Mouse (Mus musculus): ENCODE measurements at regions not wholly inside any gene's neighbourhood (a gene's known extent, or its start where the extent isn't known, plus 50 kb on each side); places are given as distances from the start of the nearest gene placed in this dataset.

- no peak for DNase-seq (ENCODE audit: low spot score in 2 of 2)
Observed at GRCm38 (mm10) chr6:116896132-116896630, 179.5 kb upstream of the Tmem72 start.

- DNase-seq (ENCODE audit: low spot score in 2 of 2), result no peak
Observed at GRCm38 (mm10) chr6:116901816-116902215, 185.1 kb upstream of the Tmem72 start.

DNA sequence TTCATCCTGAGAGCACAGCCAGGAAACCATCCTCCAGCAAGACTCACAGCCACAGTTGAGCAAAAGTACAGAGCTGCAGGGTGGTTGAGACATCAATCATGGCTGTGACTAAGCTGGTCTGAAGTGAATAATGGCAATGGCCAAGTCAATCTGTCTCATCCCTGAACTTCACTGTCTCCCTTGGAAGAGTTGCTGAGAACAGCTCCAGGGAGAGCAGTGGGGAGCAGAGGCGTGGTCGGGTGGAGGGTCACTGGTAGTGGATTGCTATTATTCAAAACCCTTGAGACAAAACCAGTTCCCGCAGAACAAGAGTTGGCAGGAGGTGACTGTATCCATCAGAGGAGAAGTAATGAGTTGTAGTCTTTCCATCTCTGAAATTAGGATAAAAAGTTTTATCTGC, 185.7 kb upstream of the Tmem72 start:
- DNase-seq (ENCODE audit: low spot score in 2 of 2), result no peak

DNA sequence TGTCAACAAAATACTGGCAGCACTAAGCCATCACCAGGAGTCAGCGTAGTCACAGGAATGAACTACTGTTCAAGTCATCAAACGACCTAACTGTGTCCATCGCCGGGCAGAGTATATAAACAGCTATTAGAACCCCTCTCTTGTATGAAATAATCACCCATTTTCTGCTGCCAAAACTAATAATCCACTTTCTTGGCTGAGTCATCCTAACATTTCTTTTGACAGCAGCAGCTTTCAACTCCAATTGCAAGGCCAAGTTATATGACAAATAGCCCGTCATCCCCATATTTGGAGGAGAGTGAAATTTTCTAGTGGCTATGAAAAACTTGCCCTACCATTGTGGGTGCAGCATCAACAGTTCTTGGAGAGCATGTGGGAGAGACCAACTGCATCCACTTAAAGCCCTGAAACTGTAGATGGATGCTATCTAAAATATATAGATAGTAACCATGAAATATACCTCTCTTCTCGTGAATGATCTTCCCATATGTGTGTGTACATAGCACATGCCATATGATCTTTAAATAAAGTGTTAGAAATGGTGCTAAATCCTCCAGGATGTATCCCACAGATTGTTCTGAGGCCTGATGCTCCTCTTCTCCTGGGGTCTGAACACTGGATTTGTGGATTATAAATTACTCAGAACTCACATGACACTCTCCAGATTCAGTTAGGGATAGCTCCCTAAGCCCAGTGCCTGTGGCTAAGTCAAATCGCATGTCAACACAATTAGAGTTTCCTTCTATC, 189.9 kb upstream of the Tmem72 start:
- no peak for DNase-seq (ENCODE audit: low spot score in 2 of 2)

DNA sequence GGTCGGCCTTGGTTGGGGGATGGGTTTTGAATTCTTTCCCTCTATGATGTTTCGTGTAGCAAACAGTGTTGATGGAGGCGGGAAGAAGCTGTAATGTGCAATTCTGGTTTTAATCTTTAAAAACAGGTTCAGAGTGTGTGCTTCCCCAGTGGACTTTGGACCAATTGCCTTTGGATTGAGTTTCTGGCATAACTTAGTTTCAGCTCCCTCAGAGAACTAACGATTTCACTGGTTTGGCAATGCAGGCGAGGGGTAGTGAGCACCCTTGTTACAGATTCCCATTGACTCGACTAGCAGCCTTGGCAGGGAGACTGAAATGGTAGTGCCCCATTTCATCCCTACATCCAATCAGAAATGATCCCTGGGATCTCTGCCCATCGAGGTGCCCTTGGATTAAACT, 193.9 kb upstream of the Tmem72 start:
- no peak for DNase-seq (ENCODE audit: low spot score in 2 of 2)

DNA sequence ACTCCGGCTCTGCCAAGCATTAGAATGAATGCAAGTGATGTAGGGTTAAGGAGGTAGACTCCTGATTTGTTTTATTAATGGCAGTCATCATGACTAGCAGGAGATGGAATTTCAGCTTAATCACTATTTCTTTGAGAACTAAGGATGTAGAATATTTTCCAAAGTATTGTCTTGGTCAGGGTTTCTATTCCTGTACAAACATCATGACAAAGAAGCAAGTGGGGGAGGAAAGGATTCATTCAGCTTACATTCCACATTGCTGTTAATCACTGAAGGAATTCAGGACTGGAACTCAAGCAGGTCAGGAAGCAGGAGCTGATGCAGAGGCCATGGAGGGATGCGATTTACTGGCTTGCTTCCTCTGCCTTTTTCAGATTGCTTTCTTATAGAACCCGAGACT, 195.4 kb upstream of the Tmem72 start:
- no peak for DNase-seq (ENCODE audit: low spot score in 2 of 2)

DNA sequence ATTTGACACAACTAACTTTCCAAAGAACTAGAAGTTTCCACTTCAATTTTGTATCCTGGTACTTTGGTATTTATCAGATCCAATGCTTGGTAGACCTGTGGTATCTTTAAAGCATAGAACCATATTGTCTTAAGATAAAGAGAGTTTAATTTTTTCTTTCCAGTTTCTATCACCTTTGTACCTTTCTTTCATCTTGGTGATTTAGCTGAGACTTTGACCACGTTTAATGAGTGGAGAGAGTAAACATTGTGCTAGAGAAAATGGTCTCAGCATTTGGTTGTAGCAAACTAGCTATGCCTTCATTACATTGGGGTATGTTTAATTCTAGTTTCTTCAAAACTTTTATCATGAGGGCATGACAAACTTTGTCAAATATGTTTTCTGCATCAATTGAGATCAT, 197.4 kb upstream of the Tmem72 start:
- DNase-seq (ENCODE audit: low spot score in 2 of 2), result no peak

GRCm38 (mm10) chr6:116935024-116935423, 218.3 kb upstream of the Tmem72 start:
- DNase-seq (ENCODE audit: low spot score in 2 of 2), result no peak

- no peak for DNase-seq (ENCODE audit: low spot score in 2 of 2)
Observed at GRCm38 (mm10) chr6:116941576-116941975, 224.9 kb upstream of the Tmem72 start.

- DNase-seq (ENCODE audit: low spot score in 2 of 2), result no peak
Observed at GRCm38 (mm10) chr6:116942696-116943095, 225.6 kb upstream of the Cxcl12 start.

DNA sequence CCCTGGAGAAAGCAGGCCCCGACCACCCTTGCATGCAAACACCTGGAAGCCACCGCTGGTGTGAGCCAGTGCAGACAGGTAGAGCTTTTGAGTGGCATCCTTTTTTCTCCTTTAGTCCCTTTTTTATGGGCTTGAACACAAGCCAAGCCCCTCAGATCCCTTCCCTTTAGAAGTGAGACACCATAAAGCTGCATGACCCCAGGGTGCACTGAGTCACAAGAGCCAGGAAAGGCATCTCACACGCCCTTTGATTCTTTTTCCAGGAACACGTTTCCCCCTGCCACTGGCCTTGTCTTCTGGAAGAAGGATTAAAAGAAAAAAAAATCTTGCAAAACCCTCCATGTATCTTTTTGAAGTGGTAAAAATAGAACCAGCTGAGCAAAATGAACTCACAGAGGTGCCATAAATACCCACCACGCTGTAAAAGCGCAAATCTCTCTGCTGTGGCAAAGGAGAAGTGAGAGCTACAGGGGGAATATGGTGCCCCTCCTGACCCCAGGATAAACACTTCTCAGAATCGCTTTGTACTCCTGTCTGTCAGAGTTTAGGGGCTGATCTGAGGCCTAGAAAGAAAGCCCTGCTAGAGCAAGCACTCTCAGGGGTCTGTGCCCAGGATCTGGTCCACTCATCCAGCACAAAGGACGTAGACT, 222.1 kb upstream of the Cxcl12 start:
- no peak for DNase-seq (ENCODE audit: low spot score in 2 of 2)

GRCm38 (mm10) chr6:116959611-116960010, 208.7 kb upstream of the Cxcl12 start:
- no peak for DNase-seq (ENCODE audit: low spot score in 2 of 2)

- no peak for DNase-seq (ENCODE audit: low spot score in 2 of 2)
Observed at GRCm38 (mm10) chr6:116960641-116961040, 207.7 kb upstream of the Cxcl12 start.

GRCm38 (mm10) chr6:116966436-116966835, 201.9 kb upstream of the Cxcl12 start:
- DNase-seq (ENCODE audit: low spot score in 2 of 2), result no peak

DNA sequence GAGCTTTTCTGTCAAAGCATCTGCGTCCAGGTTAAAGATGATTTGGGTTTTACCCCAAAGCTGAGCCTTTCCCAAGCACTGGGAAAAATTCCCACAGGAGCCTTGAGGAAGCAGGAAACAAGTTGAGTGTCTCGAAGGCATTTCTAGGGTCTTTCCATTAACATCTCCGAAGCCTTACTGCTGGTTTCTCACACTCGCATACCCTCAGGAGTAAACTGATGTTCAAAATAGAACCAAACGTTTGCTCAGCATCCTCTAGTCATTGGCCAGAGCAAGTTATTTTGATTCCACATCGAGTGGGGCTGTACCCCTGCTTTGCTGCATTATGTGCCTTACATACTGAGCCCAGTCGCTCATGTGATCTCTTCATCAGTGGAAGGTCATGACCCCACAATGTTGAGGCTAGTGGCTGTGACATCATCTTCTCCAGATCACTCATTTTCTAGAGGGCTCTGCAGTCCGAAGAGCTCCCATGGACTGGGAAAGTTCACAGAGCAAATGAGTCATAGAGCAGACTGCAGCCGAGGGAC, 198.9 kb upstream of the Cxcl12 start:
- DNase-seq (ENCODE audit: low spot score in 2 of 2), result no peak

DNA sequence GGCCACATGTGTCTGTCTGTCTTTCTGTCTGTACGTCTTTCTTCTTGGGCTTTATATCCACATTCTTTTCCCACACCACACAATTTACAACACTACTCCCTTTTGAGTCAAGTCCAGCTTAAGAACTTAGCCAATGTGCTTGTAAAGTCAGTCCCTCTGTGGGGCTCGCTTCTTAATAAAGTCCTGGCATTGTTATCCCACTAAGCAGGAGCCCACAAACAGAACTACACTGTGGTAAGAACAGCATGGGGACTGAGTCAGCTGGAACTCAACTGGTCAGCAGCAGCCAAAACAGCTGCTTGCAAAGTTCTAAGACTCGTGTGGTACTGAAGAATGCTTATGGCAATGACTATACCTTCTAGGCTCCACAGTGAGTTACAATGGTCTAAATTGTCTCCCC, 193.5 kb upstream of the Cxcl12 start:
- DNase-seq (ENCODE audit: low spot score in 2 of 2), result no peak

DNA sequence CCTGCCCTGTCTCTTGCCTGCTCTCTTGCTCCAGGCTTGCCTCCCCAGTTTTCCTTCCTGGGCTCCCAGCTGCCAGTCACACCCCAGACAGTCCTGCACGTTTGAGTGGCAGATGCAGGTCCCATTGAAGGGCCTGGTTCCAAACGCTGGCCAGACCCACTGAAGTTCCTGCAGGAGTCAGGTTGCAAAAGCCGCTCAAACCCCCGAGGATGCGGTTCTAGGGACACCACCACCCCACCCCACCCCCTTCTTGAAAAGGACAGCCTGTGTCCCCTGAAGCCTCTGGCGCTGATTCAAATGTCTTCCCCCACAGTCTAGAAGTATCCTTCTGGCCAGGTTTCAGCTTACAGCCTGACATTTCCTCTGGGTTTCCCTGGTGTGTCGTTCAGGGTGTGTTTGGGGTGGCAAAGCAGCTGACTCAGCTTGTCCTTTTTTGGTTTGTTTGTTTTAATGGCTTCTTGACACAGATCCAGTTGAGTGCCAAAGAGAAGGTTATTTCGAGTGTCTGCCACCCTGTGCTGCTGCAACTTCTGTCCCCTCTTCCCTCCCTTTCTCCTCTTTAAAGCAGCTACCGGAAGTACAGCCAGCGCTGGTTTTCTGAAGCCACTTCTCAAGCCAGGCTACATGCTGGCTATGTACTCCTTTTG, 187.9 kb upstream of the Cxcl12 start:
- DNase-seq (ENCODE audit: low spot score in 2 of 2), result no peak

DNA sequence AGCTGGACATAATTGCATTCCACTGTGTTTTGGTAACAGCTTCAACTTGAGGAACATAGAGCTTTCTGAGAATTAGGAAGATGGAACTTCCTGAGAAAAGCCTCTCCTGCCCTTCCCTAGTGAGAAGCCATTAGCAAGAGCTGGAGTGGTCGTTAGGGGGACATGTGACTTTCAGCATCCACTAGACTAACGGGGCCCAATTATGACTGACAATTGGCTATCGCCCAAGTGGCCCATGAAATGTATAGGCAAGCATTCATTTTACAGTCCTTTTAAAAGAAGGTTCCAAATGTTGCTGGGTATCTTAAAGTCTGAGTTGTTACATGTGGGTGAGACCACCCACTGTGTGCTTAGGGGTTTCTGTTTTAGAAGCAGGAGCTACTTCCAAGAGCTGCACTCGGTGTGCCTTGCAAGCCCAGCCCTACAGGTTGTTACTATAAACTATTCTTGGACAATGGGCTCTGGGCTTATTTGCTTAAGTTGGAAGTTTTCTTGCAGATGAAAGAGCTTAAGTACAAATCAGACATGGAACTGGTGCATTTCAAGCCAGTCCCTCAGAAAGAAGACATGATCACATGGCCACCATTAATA, 183.1 kb upstream of the Cxcl12 start:
- no peak for DNase-seq (ENCODE audit: low spot score in 2 of 2)

DNA sequence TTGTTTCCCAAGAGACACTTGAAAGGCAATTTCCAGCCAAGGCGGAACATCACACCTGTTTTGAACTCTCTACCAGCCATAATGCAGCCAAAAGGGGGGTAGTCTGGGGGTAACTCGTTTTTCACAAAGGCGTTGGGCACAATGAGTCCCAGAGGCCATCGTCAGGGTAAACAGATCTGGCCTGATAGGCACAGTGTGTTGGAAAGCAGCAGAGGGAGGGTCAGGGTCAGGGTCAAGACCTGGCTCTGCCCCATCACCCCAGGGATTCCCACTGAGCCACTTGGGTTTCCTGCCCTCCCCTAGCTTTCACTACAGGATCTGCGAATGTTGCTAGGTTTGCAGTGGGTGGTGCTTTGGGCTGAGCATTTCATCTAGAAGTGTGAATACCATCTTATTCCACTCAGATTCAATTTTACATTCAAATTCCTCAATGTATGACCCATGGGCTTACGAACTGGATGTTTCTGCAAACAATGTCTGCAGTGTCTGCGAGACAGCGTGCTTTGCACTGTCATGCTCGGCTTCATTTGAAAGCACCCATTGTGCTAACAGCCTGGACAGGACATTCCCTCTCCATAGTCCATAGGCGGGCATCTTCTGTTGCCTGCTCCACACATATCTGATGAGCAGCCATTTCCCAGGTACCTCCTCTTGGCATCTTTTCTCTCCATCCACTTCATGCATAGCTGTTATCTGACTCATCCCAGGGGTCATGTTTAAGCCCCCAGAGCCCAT, 181.9 kb upstream of the Cxcl12 start:
- DNase-seq (ENCODE audit: low spot score in 2 of 2), result no peak

GRCm38 (mm10) chr6:116987243-116987642, 181.1 kb upstream of the Cxcl12 start:
- DNase-seq (ENCODE audit: low spot score in 2 of 2), result no peak

All from adrenal gland, postnatal 4 days (tissue).